Mouse (Mus musculus) granulocyte monocyte progenitor cell, adult 5-6 weeks (primary cell): Measurements from ENCODE around the gene Ank. TPM values are rescaled to one million over a fixed set of nuclear protein-coding genes. Genes with fewer than 3 reads are reported as not detected.

Source experiments
- ATAC-seq: replicated peaks from 2 replicates; pipeline ENCODE4 v1.8.0; 2016; ENCODE audit warnings: mild to moderate bottlenecking, moderate TSS enrichment, inconsistent platforms; ENCODE audit not compliant: poor library complexity, severe bottlenecking
- total RNA-seq, 2 experiments: library from RNA; stranded (forward) in 1 of 2; stranded (reverse) in 1 of 2; fragments of 200-712, 200-1000 nt in 1 of 2; fragments of >200 nt in 1 of 2; fragmentation: Nextera tagmentation in 1 of 2; gene quantifications; 2 replicates each; pipeline ENCODE4 v1.2.3; 2014 to 2017

The Ank gene
- total RNA-seq, 2 experiments from 2014 or later, result 12.4 to 20.8 TPM

DNA sequence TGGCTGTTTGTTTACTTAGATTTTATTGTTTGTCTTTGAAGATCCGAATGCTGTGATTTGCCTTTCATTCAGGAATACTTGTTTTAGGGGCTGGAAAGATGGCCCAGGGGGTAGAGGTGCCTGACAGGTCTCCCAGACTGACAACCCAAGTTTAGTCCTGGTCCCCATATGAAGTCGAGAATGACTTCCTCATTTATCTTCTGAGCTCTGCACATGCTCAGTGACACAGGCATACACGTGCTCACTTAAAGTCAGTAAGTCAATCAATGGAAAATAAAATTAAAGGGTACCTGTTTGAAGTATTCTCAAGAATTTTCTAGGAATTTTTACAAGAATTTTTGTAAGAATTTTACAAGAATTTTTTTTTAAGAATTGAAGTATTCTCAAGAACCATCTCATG, 66.6 kb downstream of the Ank start:
- ATAC-seq, result 0 out of 2 replicates have a peak, but pooled peaks have one; percentile 35

DNA sequence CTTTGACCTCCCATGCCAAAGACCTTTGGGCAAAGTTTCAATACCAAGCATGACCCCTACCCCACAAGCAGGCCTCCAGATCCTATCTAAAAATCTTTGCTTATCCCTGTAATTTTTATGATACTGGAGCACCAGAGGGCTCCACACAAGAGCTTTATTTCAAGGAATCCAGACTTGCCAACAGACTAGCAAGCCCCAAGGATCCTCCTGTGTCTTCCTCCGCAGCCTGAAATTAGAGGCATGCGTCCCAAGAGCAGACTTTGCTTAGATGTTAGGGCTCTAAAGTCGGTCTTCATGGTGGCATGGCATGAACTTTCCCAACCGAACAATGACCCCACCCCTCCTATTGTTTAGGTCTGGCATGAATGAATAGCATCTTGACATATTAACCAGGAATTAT, 69.2 kb downstream of the Ank start:
- ATAC-seq, result no peak

DNA sequence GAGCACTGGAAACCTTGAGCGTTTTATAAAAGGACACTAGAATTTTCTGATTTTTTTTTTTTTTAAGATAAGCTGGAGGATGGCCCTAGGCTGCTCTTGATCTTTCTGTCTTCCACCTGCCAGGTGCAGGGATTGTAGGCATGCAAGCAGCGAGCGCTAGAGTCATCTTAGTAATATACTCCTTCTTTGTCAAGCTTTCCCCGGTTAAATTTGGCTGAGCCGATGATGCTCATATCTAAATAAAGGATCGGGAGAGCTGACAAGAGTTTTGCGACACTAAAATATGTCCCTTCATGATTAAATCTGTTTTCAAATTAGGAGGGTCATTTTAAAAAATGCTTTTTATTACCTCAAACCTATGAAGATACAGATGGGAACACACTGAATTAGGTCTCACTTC, 69.7 kb downstream of the Ank start:
- ATAC-seq, result no peak

DNA sequence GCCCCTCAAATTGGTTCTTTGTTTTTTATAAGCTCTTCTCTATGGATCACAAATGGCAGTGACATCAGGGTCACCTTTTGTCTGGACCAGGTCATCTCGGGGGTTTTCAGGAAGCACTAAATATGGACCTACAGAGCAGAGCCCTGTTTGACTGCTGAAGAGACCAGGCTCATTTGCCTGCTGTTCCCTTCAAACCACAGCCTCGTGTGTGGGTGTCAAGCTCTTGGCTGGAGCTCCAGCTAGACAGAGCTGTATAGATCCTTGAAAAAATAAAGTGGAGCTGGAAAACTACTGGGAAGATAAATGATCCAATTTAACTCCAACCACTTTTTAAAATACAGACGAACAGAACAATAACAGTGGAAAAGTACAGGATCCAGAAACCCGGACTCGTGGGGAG, 70.3 kb downstream of the Ank start:
- no peak for ATAC-seq

- no peak for ATAC-seq
These were observed 71.2 kb downstream of the Ank start for GRCm38 (mm10) chr15:27537519-27538223.

GRCm38 (mm10) chr15:27539745-27540144, 73.3 kb downstream of the Ank start:
- no peak for ATAC-seq

DNA sequence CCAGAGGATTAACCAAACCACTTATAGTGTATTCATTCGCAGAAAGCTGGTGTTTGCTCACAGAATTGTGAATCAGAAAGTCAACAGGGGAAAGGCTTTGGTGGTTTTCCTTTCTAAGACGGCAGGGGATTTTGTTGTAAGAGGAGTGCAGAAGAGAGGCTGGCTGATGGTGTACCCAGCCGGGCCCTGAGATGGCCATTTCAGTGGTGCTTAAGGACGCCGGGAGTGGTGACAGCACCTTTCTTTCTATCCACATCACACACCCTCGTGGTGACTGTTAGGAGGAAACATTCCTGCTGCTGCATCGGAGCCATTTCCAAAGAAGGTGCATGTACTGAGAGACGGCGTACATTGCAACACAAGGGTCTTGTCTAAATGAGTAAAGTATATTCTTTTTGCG, 78.7 kb downstream of the Ank start:
- no peak for ATAC-seq

GRCm38 (mm10) chr15:27548110-27548509, 81.6 kb downstream of the Ank start:
- ATAC-seq, result no peak

DNA sequence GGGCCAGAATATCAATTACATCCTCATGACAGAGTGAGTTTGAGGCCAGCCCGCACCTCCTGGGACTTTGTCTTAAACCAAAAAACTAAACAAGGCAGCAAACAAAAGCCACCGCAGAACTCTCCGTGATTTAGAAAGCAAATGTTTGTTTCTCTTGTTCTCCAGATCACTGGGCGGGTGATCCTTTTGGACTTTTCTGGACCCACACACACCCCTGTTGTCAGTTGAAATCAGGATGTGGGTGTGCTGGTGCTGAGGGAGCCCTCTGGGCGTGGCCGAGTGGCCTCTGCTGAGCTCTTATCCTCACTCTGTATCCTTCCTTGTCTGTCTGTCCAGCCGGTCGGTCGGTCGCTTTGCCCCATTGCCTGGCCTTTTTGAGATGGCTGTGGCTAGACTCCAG, 82.6 kb downstream of the Ank start:
- no peak for ATAC-seq

GRCm38 (mm10) chr15:27549878-27550277, 83.4 kb downstream of the Ank start:
- no peak for ATAC-seq

- ATAC-seq, result no peak
These were observed 84.0 kb downstream of the Ank start for GRCm38 (mm10) chr15:27550358-27550992.

GRCm38 (mm10) chr15:27551117-27552114, 84.9 kb downstream of the Ank start:
- no peak for ATAC-seq

DNA sequence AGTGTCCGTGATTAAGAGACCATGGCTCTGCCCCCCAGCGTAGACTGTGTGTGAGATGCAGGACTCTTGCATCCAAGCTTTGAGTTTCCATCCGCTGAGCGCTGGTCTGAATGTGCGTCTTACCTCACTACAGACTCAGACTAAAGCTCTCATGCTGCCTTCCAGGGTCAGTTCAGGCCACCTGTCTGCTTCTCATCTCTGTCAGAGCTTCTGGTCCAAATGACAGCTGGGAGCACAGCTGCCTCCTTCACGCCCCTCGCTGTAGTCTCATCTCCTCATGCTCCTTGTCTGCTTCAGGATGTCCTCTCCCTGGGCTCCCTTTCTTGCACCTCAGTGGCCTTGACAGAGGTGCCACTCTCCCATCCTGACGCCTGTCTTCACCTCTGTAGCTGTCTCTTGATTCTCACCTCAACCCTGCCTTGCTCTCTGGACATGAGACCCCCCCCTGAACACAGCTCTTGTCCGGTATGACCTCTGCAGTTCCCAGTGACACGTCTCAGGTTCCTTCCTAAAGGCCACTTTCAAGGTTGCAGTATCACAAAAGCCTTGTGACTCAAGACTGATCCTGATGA, 85.7 kb downstream of the Ank start:
- no peak for ATAC-seq

DNA sequence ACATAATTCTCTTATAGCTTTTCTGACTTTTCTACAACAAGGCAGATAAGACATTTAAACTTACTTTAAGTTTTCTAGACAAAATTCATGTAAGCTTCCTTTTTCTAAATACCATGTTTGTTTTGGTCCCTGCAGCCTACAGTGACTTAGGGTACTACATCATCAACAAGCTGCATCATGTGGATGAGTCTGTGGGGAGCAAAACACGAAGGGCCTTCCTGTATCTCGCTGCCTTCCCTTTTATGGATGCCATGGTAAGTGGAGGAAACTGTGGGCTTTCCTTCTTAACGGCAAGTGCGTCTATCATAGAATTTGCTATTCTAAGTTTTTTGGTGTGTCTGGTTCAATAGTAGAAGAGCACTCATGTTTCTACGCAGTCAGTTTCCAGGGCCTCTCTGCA, 87.1 kb downstream of the Ank start:
- ATAC-seq, result no peak

DNA sequence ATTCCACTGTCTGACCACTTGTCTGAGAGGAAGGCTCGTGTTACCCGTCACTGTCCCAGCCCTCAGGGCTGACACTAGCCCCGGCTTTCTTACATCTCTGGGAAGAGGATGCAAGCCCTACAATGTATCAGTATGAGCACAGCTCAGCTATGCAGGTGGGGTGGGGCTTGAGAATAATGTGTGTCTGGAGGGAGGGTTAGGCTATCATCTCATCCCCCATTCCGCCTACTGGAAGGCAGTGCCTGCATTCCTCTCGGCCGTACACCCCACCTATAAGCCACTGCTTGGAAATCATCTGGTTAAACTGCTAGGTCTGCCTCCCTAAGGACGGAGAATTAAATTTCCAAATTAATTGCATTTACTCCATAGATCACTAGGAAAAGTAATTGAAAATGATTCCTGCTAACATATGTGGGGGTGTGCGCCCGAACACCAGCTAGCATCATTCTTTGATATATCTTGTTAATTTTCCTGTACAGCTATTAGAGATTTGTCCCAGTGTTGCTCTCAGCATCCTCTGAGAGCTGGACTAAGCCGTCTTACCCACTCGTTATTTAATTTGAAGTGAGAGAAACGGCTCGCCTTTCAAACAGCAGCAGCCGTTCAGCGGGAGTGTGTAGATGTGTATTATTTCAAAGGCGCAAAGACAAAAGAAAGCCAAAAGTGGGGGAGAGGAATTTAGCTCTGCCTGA, 92.1 kb downstream of the Ank start:
- no peak for ATAC-seq

- no peak for ATAC-seq
These were observed 93.8 kb downstream of the Ank start for GRCm38 (mm10) chr15:27560315-27560714.

DNA sequence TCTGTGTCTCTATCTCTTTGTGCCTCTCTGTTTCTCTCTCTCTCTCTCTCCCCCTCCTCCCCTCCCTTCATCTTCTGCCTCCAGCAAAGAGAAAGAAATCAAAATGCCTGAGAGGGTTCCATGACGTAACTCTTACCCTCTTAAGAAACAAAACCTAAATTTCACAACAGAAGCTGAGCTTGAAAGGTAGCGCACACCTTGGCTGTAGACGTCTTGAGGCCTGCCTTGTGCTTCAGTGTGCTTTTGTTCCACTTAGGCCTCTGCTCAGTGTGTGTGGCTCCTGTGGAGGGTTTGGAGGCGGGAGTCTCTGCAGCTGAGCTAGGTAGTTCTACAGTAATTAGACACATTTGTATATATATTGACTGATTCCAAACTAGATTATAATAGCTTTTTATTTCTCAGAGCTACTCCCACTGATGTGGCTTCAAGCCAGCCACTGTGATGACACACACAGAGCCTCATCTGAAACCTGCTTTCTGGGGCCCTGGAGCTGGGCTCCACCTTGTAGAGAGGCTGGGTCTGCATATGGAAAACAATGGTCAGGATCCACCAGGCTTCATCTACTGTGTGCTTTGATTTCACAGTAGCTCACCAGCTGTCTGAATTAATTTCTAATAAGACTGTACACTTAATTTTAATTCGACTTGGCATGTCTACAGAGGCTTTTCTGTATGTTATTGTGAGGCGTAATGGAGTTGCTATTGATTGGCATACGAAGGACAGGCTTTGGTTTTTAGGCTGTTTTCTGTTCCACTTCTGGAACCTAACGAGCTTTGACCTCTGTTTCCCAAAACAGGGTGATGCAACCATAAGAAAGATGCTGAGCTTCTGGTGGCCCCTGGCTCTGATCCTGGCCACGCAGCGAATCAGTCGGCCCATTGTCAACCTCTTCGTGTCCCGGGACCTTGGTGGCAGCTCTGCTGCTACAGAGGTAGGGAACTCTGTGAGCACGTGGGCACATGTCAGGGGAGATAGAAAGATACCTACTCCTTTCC, 97.9 kb downstream of the Ank start:
- ATAC-seq, result no peak

- ATAC-seq, result no peak
These were observed 99.2 kb downstream of the Ank start for GRCm38 (mm10) chr15:27565626-27566185.

DNA sequence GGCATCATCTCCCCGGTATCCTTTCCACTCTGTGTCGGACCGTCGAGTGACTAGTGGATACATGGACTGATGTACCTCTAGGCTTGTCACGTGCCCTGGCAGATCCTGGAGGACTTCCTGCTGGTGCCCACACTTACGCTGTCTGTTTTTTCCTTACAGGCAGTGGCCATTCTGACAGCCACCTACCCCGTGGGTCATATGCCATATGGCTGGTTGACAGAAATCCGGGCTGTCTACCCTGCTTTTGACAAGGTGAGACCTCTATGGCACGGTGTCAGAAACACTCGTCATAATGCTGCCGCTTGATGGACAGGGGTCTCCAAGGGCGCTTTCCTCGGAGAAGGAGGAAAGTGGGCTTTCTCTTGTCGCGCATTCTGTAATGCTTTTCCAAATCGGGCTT, 100.9 kb downstream of the Ank start:
- ATAC-seq, result no peak
